Mouse (Mus musculus): ENCODE results near the gene Shq1.

Shq1 gene

GRCm38 (mm10) chr6:100670880-100671344 lies at the start of gene Shq1:
TSS of gene Shq1 (minus strand) at chr6:100671157.
- DNase-seq (ENCODE audit: low read depth, low spot score), result peak; percentile 89

- no peak for DNase-seq (ENCODE audit: low read depth, low spot score)
Measured at GRCm38 (mm10) chr6:100720098-100720501, 49.1 kb upstream of the Shq1 start.

- DNase-seq (ENCODE audit: low read depth, low spot score), result no peak
Measured at GRCm38 (mm10) chr6:100716817-100717216, 45.9 kb upstream of the Shq1 start.

- DNase-seq (ENCODE audit: low read depth, low spot score), result no peak
Measured at GRCm38 (mm10) chr6:100716152-100716551, 45.2 kb upstream of the Shq1 start.

GRCm38 (mm10) chr6:100715296-100715828 lies 44.4 kb upstream of the Shq1 start:
- no peak for DNase-seq (ENCODE audit: low read depth, low spot score)

GRCm38 (mm10) chr6:100710866-100711265 lies 39.9 kb upstream of the Shq1 start:
- DNase-seq (ENCODE audit: low read depth, low spot score), result no peak

- DNase-seq (ENCODE audit: low read depth, low spot score), result peak; percentile 47
Measured at GRCm38 (mm10) chr6:100710170-100710569, 39.2 kb upstream of the Shq1 start.

GRCm38 (mm10) chr6:100709483-100709882 lies 38.5 kb upstream of the Shq1 start:
- DNase-seq (ENCODE audit: low read depth, low spot score), result peak; percentile 81

GRCm38 (mm10) chr6:100708996-100709395 lies 38.0 kb upstream of the Shq1 start:
- DNase-seq (ENCODE audit: low read depth, low spot score), result no peak

GRCm38 (mm10) chr6:100708248-100708647 lies 37.3 kb upstream of the Shq1 start:
- no peak for DNase-seq (ENCODE audit: low read depth, low spot score)

- no peak for DNase-seq (ENCODE audit: low read depth, low spot score)
Measured at GRCm38 (mm10) chr6:100707557-100707956, 36.6 kb upstream of the Shq1 start.

- no peak for DNase-seq (ENCODE audit: low read depth, low spot score)
Measured at GRCm38 (mm10) chr6:100706861-100707260, 35.9 kb upstream of the Shq1 start.

GRCm38 (mm10) chr6:100705366-100705811 lies 34.4 kb upstream of the Shq1 start:
- DNase-seq (ENCODE audit: low read depth, low spot score), result no peak

GRCm38 (mm10) chr6:100704574-100705365 lies 33.8 kb upstream of the Shq1 start, which contains the start of gene Gxylt2:
TSS of gene Gxylt2 (plus strand) at chr6:100704734.
- DNase-seq (ENCODE audit: low read depth, low spot score), result peak; percentile 66

- DNase-seq (ENCODE audit: low read depth, low spot score), result no peak
Measured at GRCm38 (mm10) chr6:100704197-100704573, 33.2 kb upstream of the Shq1 start.

GRCm38 (mm10) chr6:100700774-100701173 lies 29.8 kb upstream of the Shq1 start:
- DNase-seq (ENCODE audit: low read depth, low spot score), result no peak

GRCm38 (mm10) chr6:100699986-100700385 lies 29.0 kb upstream of the Shq1 start:
- DNase-seq (ENCODE audit: low read depth, low spot score), result no peak

GRCm38 (mm10) chr6:100686341-100686740 lies 15.4 kb upstream of the Shq1 start:
- no peak for DNase-seq (ENCODE audit: low read depth, low spot score)

- no peak for DNase-seq (ENCODE audit: low read depth, low spot score)
Measured at GRCm38 (mm10) chr6:100678636-100679035, 7.7 kb upstream of the Shq1 start.

- no peak for DNase-seq (ENCODE audit: low read depth, low spot score)
Measured at GRCm38 (mm10) chr6:100676461-100676860, 5.5 kb upstream of the Shq1 start.

GRCm38 (mm10) chr6:100674974-100675373 lies 4.0 kb upstream of the Shq1 start:
- DNase-seq (ENCODE audit: low read depth, low spot score), result peak; percentile 48

- DNase-seq (ENCODE audit: low read depth, low spot score), result no peak
Measured at GRCm38 (mm10) chr6:100671401-100671800, 444 bp upstream of the Shq1 start.

GRCm38 (mm10) chr6:100670370-100670841 lies 551 bp downstream of the Shq1 start:
- DNase-seq (ENCODE audit: low read depth, low spot score), result peak; percentile 67

Measured in R1 (cell line).